In the genomic region with DNA sequence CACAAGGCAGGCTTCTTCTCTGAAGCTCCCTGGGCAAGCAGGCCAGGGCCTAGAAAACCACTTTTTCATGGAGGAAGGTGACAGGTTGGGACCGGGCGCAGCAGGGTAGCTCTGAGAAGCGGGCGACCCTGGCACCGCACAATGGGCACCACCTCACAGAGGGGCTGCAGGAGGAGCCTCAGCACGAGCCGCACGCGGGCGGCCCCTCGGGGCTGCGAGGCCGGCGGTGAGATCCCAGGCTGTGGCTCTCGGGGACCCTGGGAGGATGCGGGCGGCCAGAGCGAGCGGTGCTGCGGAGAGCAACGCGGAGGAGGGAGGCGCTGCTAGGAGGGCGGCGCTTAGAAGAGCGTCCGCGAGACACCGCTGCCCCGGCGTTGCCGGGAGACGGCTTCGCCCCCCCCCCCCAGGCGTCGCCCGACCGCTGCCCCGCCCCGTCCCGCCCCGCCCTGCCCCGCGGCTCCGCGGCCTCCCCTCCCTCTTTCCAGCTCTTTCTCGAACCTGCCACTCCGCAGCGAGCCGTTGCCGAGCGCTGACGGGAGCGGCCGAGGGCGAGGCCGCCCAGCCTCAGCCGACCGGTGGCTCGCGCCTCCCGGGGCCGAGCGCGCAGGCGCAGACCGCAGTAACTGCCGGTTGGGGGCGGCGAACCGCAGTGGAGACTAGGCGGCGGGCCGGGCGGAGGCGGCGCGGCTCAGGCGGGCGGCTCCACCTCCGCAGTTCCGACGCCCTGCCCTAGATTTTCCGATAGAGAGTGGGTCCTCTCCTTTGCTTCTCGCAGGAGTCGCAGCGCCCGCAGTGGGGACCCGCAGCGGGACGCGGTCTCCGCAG, we compare ENCODE assay signal across 8 mouse cellular contexts. TPM values are rescaled to one million over a fixed set of nuclear protein-coding genes. Genes with fewer than 3 reads are reported as not detected.
DNase-seq lines count a peak whose midpoint lies in the region; ATAC-seq and TF ChIP-seq lines count a peak whose summit lies in the region.

No protein-coding gene starts in this region.

- no peaks in the 10 kb centered on the region for H3K27me3 ChIP-seq in hindbrain, embryonic 11.5 days (ENCODE audit: control insufficient read depth, insufficient read depth, low read length)
- no peaks in the 10 kb centered on the region for H3K27me3 ChIP-seq in lung, postnatal 0 days (replicated peaks; ENCODE audit: insufficient read depth, low read length)

- peak overlapping the region; percentile 85 for H3K4me3 ChIP-seq in hindbrain, embryonic 11.5 days (ENCODE audit: low read depth, low read length)
- H3K4me3 ChIP-seq in lung, postnatal 0 days (ENCODE audit: low read depth, low read length) = peak overlapping the region; percentile 71

- H3K27ac ChIP-seq in hindbrain, embryonic 11.5 days (ENCODE audit: low read depth, low read length) = peak overlapping the region; percentile 92
- H3K27ac ChIP-seq in lung, postnatal 0 days (ENCODE audit: low read length) = peak overlapping the region; percentile 70

- peak; percentile 18; the same call in 1 of the 2 replicates for TF ChIP-seq CTCF in lung, postnatal 0 days (IDR thresholded peaks at IDR 0.05)

- H3K4me1 ChIP-seq in hindbrain, embryonic 11.5 days (replicated peaks; ENCODE audit: control insufficient read depth, insufficient read depth, low read length) = no peaks in the 10 kb centered on the region; the same call in 1 of the 2 replicates
- H3K4me1 ChIP-seq in lung, postnatal 0 days (ENCODE audit: insufficient read depth, low read depth, low read length) = no peaks in the 10 kb centered on the region

- ATAC-seq in hindbrain, embryonic 11.5 days (ENCODE audit: low FRiP score) = peak; percentile 96
- ATAC-seq in lung, postnatal 0 days = peak; percentile 95

- no peaks in the 10 kb centered on the region for H3K36me3 ChIP-seq in hindbrain, embryonic 11.5 days (ENCODE audit: control insufficient read depth, insufficient read depth, low read length)
- no peaks in the 10 kb centered on the region for H3K36me3 ChIP-seq in lung, postnatal 0 days (ENCODE audit: insufficient read depth, low read length)

- peak overlapping the region; percentile 85 for H3K4me2 ChIP-seq in hindbrain, embryonic 11.5 days (replicated peaks; ENCODE audit: low read depth, low read length)
- H3K4me2 ChIP-seq in lung, postnatal 0 days (replicated peaks; ENCODE audit: low read depth, low read length) = peak overlapping the region; percentile 96

- WGBS in hindbrain, embryonic 11.5 days = under 1% methylated on average over 49 of the region's 93 CpGs
- WGBS in lung, postnatal 0 days = 1% methylated on average over 42 of the region's 93 CpGs

- H3K9me3 ChIP-seq in hindbrain, embryonic 11.5 days (ENCODE audit: control insufficient read depth, low read length) = no peaks in the 10 kb centered on the region
- no peaks in the 10 kb centered on the region for H3K9me3 ChIP-seq in lung, postnatal 0 days (ENCODE audit: low read length)

- peak overlapping the region; percentile 88 for H3K9ac ChIP-seq in hindbrain, embryonic 11.5 days (ENCODE audit: low read depth, low read length)
- peak overlapping the region; percentile 35 for H3K9ac ChIP-seq in lung, postnatal 0 days (replicated peaks; ENCODE audit: low read depth)

- DNase-seq in NIH3T3 (ENCODE audit: low read depth) = peak; percentile 96
- DNase-seq in cerebellum, adult 9-11 months = peak; percentile 96
- DNase-seq in frontal cortex, adult 2 months (ENCODE audit: extremely low spot score in 1 of 2, low spot score in 1 of 2) = peak; percentile 86 to 92
- peak; percentile 95 for DNase-seq in hindbrain, embryonic 11.5 days (ENCODE audit: low spot score)
- DNase-seq in layer of hippocampus, postnatal 10 days (ENCODE audit: low spot score in 2 of 2) = peak; percentile 91 to 94
- peak; percentile 91 for DNase-seq in lung, postnatal 0 days (ENCODE audit: low spot score)
- peak; percentile 84 for DNase-seq in ovary, postnatal 10 days (ENCODE audit: low spot score)
- DNase-seq in thymus, postnatal 0 days (ENCODE audit: low spot score) = peak; percentile 91

- no peak for TF ChIP-seq EP300 in lung, postnatal 0 days (IDR thresholded peaks at IDR 0.05)

RNA-seq across cellular contexts. Expression of a gene that starts 0.8 kb away (rescaled TPM):
- 35.9 and 43.1 TPM in 2 replicates for polyA plus RNA-seq in frontal cortex, adult 2 months (2012; rRNA removed)
- polyA plus RNA-seq in hindbrain, embryonic 11.5 days (2014; fragmentation: Nextera tagmentation; extraction: Ambion mirVana) = 69.3 and 71.2 TPM in 2 replicates
- 100 to 1,000 TPM; 107 to 108 TPM for total RNA-seq in layer of hippocampus, postnatal 10 days (2021)
- 22.5 and 26.6 TPM in 2 replicates for polyA plus RNA-seq in lung, postnatal 0 days (2015; fragmentation: Nextera tagmentation; extraction: Ambion mirVana)
- 22.8 and 25.9 TPM in 2 replicates for polyA plus RNA-seq in thymus, postnatal 0 days (2015; fragmentation: Nextera tagmentation; extraction: Ambion mirVana)

RNA-seq across cellular contexts. Expression of a gene that starts 36.4 kb away (rescaled TPM):
- polyA plus RNA-seq in frontal cortex, adult 2 months (2012; rRNA removed) = 0.06 and 0.12 TPM in 2 replicates
- 0.11 and 0.27 TPM in 2 replicates for polyA plus RNA-seq in hindbrain, embryonic 11.5 days (2014; fragmentation: Nextera tagmentation; extraction: Ambion mirVana)
- total RNA-seq in layer of hippocampus, postnatal 10 days (2021) = under 1 TPM in 1 of 2 experiments, not detected in 1; 0.36 TPM
- 0.08 and 0.12 TPM in 2 replicates for polyA plus RNA-seq in lung, postnatal 0 days (2015; fragmentation: Nextera tagmentation; extraction: Ambion mirVana)
- 0.10 and 0.15 TPM in 2 replicates for polyA plus RNA-seq in thymus, postnatal 0 days (2015; fragmentation: Nextera tagmentation; extraction: Ambion mirVana)

RNA-seq across cellular contexts. Expression of a gene that starts 54.8 kb away (rescaled TPM):
- 3.3 and 4.0 TPM in 2 replicates for polyA plus RNA-seq in frontal cortex, adult 2 months (2012; rRNA removed)
- polyA plus RNA-seq in hindbrain, embryonic 11.5 days (2014; fragmentation: Nextera tagmentation; extraction: Ambion mirVana) = 57.1 and 60.6 TPM in 2 replicates
- 1 to 10 TPM; 5.6 to 7.4 TPM for total RNA-seq in layer of hippocampus, postnatal 10 days (2021)
- 8.9 and 9.2 TPM in 2 replicates for polyA plus RNA-seq in lung, postnatal 0 days (2015; fragmentation: Nextera tagmentation; extraction: Ambion mirVana)
- 45.6 and 50.8 TPM in 2 replicates for polyA plus RNA-seq in thymus, postnatal 0 days (2015; fragmentation: Nextera tagmentation; extraction: Ambion mirVana)

Comparison
In these comparisons a context has a peak if more than half of its experiments do, and no peak if none do; other contexts are left out.
1. Peak in every context shown above with its lines: DNase-seq, ATAC-seq, H3K4me3 ChIP-seq and H3K27ac ChIP-seq.